Mouse (Mus musculus): Measurements from ENCODE around the gene Tbc1d10a. TPM values are rescaled to one million over a fixed set of nuclear protein-coding genes. Genes with fewer than 3 reads are reported as not detected.

Tbc1d10a gene
- total RNA-seq, 2 experiments from 2014 or later = 29.4 to 30.6 TPM

- no peak for DNase-seq (ENCODE audit: low spot score in 2 of 2)
Observed at GRCm38 (mm10) chr11:4262847-4263246, 76.3 kb downstream of the Tbc1d10a start.

- DNase-seq (ENCODE audit: low spot score in 2 of 2) = no peak
Observed at GRCm38 (mm10) chr11:4263296-4263695, 76.7 kb downstream of the Tbc1d10a start.

GRCm38 (mm10) chr11:4264066-4264465, 77.5 kb downstream of the Tbc1d10a start:
- no peak for DNase-seq (ENCODE audit: low spot score in 2 of 2)

Small RNAs within 50 kb of the gene (microRNA-seq; reads per million reads assigned to microRNA genes)
- gene Mir3060 = 0.57 to 1.8 reads per million in 2 experiments

Other genes starting within 250 kb of the Tbc1d10a start
- 10 to 100 TPM; 39.6 to 40.9 TPM for gene Pes1, start 222.8 kb upstream of the Tbc1d10a start, total RNA-seq (2021)
- not detected for gene 4930556J24Rik, start 210.0 kb upstream of the Tbc1d10a start, total RNA-seq (2021)
- 10 to 100 TPM; 20.4 to 23.0 TPM for gene Gal3st1, start 203.2 kb upstream of the Tbc1d10a start, total RNA-seq (2021)
- under 1 TPM in 1 of 2 experiments, not detected in 1; 0.55 TPM for gene Sec14l4, start 155.3 kb upstream of the Tbc1d10a start, total RNA-seq (2021)
- 1 to 10 TPM; 3.1 TPM for gene Sec14l3, start 121.9 kb upstream of the Tbc1d10a start, total RNA-seq (2021)
- gene Mtfp1, start 91.3 kb upstream of the Tbc1d10a start, total RNA-seq (2021) = 100 to 1,000 TPM in 1 of 2 experiments, 10 to 100 TPM in 1; 95.0 to 100 TPM
- 10 to 100 TPM; 43.2 to 44.3 TPM for gene Sec14l2, start 63.4 kb upstream of the Tbc1d10a start, total RNA-seq (2021)
- 10 to 100 TPM; 34.4 to 38.2 TPM for gene Rnf215, start 51.6 kb upstream of the Tbc1d10a start, total RNA-seq (2021)
- 10 to 100 TPM; 13.0 to 13.1 TPM for gene Ccdc157, start 26.5 kb upstream of the Tbc1d10a start, total RNA-seq (2021)
- 10 to 100 TPM; 68.8 to 72.5 TPM for gene Sf3a1, start 26.4 kb upstream of the Tbc1d10a start, total RNA-seq (2021)
- 1 to 10 TPM; 6.3 to 9.1 TPM for gene Castor1, start 31.4 kb downstream of the Tbc1d10a start, total RNA-seq (2021)
- gene Osm, start 49.6 kb downstream of the Tbc1d10a start, total RNA-seq (2021) = not detected
- gene Lif, start 70.8 kb downstream of the Tbc1d10a start, total RNA-seq (2021) = under 1 TPM; 0.69 to 0.78 TPM